Mouse (Mus musculus) megakaryocyte, adult 5-6 weeks (primary cell): Measurements from ENCODE around the gene Emcn. TPM values are rescaled to one million over a fixed set of nuclear protein-coding genes. Genes with fewer than 3 reads are reported as not detected.

Experiments used
- ATAC-seq: 2 replicates; pipeline ENCODE4 v1.8.0; 2016; ENCODE audit warnings: mild to moderate bottlenecking, inconsistent platforms; ENCODE audit not compliant: poor library complexity, severe bottlenecking
- total RNA-seq, 2 experiments: library from RNA; stranded (forward) in 1 of 2; stranded (reverse) in 1 of 2; fragments of 153-499, 151-499 nt in 1 of 2; fragments of 221-1000, 200-1000 nt in 1 of 2; gene quantifications; 2 replicates each; pipeline versions ENCODE4 v1.2.3 to v1.2.4; 2015 to 2017

The Emcn gene
- total RNA-seq (2015) (not detected in 2 replicates), total RNA-seq (2017) (not detected in 2 replicates)

DNA sequence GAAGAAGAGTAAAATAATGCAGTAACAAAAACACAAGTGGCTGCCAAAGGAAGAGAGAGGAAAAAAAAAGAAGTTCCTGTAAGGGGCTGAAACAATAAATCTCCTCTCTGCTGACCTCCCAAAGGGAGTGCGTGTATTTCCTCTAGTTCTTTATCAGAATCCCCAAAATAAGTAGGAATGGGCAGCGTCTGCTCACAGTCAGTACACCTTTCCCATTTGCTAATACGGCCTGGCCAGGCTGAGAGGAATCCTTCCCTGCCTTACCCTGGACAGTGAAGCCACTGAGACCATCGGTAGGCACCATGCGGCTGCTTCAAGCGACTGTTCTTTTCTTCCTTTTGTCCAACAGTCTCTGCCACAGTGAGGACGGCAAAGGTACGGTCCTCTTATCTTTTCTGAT lies at the start of gene Emcn:
Gene Emcn, plus strand, starts transcription at position 130 of the 400 bp plus-strand sequence.
- ATAC-seq: 0 out of 2 replicates have a peak, but pooled peaks have one; percentile 21

DNA sequence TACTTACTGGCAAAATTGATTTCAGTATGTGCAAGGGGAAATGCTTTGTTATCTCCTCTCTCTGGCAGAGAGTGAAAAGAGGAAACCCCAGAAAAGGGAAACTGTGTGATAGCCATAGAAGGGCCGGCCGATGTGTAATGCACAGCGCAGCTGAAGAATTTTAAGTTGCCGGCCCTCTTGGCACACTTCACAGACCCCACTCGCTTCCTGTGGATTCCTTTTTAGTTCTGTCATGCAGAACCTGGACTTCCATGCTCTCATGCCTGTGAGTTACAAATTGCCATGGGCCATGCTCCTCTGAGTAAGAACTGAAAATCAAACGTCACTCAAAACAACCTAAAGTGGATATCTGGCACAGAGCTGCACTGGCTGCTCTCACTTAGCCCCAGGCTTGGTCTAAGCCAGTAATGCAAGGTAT lies 47.7 kb upstream of the Emcn start:
- ATAC-seq: peak; percentile 83

DNA sequence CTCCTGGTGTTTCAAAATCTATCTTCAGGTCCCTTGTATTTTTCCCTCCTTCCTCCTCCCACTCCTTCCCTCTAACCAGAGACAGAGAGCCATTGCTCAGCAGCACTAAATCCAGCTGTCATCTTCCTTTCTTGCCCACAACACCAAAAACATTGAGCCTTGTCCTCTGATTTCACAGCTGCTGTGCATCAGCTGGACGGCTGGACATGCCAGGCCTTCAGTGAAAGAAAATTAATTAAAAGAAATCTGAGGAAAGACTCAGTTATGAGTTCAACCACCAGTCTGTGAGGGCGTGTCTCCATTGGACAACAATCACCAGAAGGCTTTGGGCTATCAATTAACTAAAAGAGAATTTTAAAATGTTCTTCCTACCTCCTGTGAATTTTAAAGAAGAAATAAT lies 42.6 kb upstream of the Emcn start:
- no peak for ATAC-seq

DNA sequence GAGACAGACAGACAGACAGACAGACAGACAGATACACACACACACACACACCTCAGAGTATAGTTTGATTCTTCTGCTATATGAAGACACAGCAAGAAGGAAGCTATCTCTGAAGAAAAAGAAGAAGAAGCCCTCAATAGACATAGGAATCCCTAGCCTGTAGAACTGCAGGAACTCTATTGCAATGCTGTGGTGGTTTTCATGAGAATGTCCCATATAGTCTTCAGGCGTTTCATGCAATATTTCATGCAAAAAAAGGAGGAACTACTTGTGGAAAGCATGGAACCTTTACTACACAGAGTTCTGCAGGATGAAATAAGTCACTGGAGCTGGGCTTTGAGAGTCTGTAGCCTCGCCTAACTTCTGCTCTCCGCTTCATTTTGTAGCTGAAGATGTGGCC lies 40.7 kb upstream of the Emcn start:
- ATAC-seq: peak; percentile 48

DNA sequence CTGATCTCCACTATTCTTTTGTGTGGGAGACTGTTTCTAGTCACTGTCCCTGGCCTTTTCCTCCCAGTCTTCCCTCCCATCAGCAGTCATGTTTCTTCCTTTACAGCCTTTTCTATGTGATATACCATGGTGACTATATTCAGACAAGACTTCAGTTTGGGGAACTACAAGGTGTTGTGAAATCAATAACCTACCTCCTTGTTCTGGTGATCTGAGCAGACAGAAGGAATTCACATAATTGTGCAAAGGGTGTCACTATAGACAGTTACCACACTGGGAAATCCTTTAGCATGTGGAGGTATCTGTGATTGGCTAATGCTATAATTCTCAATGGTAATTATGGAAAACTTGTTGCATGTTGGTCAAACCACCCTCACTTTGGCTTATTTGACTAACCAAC lies 39.7 kb upstream of the Emcn start:
- ATAC-seq: peak; percentile 57

DNA sequence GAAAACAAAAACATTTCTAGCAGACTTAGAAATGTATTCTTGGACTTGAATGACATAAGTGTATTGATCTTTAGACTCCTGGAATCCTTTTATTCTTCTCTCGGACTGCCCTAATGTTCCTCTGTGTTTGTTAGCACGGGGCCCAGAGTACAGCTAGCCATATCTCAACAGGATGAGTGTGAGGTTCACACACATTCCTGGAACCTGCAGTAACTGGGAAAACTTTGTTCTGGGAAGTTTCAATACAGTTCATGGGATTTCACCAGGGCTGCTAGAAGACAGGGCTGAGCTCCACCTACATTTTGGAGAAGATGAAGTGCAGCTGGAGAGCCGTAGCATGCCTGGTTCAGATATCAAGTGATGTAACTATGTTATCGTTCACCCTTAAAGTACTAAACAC lies 38.1 kb upstream of the Emcn start:
- no peak for ATAC-seq

DNA sequence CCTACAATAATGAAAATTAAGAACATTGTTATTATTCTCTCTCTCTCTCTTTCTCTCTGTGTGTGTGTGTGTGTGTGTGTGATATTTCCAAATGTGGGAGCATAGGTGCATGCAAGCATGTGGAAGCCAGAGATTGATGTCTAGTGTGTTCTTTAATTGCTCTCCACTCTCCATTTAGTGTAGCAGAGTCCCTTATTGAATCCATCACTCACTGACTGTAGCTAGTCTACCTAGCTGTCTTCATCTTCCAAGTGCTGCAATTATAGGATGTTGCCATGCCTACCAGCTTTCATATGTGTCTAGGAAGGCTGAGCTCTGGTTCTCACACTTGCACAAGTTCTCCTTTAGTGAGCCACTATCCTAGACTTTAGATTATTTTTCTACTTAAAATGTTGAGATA lies 30.9 kb upstream of the Emcn start:
- no peak for ATAC-seq

DNA sequence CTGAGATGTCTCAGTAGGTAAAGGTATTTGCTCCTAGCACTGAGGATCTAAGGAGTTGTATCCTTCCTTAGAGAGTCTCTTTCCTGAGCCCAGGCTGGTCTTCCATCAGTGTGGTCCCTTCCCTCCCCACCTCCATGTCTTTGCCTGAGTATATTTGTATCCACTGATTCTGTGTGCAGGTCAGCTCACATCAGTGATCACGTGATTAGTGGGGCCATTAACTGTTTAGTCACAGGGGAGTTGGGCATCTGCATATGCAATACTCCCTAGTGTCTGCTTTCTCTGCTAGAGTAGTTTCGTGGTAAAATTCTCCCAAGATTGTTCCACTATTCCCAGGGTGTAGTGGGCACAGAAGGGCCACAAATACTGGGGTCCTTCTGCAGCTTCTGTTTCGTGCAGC lies 28.3 kb upstream of the Emcn start:
- ATAC-seq: no peak

DNA sequence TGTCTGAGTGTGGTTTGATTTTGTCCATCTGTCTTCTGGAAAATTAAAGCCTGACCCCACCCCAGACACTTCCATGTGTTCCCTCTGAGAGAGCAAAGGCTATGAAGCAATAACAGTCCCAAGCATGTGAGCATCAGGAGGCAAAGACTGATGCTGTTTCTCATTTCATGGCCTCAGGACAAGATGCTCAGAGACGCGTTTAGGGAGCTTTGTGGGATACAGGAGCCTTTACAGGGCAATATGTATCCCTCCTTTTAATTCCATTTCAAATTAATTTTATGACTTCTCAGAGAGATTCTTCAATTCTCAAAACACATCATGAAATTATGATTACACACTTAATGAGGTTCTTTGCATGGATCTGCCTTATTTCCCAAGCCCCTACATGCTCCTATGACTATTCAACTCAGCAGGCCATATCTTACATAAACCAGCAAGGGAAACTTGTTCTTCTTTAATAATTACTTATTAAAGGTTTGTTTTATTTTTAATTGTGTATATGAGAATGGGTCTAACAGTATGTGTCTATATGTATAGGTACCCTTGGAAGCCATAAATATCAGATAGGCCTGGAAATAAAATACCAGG lies 27.0 kb upstream of the Emcn start:
- no peak for ATAC-seq

DNA sequence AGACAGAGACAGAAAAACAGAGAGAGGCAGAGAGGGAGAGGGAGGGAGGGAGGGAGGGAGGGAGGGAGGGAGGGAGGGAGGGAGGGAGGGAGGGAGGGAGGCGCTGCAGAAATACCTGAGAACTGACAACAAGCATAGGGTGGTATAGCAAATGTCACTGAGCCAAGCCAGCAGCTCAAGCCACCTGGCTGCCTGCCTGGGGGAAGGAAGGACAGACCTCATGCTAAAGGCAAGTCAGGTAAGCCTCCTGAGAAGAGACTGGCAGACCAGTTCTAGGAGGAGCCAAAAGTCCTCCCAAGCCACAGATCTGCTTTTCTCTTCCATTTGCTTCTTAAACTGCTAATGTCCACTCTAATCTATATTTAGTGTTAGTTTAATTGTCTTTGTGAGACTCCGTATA lies 22.5 kb upstream of the Emcn start:
- ATAC-seq: no peak

DNA sequence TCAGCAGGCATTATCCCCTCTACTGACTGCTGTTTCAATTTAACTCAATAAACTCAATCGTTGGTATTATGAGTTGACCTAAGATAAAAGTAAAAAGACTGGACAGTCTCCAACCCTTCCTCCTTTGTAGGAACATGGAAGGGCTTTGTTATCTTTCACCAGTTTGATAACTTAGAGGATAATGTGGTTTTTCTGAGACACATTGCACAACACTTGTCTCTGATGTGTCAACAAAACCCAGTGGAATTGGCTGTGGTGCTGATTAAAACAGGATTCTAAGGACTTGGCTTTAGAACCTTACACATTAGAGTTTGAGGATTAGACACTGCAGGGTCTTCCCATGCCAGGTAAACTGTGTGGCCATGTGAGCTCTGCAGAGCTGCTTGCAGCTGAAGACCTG lies 20.9 kb upstream of the Emcn start:
- no peak for ATAC-seq

DNA sequence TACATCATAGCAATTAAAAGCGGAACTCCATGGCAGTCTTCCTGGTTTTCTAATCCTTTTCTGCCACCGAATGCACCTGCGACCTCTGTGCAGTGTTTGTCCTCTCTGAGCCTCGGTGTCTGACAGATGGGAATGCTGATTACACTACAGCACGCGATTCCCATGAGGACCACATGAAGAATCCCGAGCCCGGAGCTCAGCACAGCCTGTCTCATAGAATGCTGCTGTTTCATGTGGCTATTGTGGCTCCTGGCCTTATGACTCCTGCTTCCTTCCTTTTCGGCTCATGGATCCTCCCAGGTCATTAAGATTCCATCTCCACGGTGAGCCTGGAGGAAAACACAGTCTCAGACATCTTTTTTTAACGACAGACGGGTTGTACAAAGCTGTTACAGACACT lies 18.6 kb upstream of the Emcn start:
- ATAC-seq: no peak

DNA sequence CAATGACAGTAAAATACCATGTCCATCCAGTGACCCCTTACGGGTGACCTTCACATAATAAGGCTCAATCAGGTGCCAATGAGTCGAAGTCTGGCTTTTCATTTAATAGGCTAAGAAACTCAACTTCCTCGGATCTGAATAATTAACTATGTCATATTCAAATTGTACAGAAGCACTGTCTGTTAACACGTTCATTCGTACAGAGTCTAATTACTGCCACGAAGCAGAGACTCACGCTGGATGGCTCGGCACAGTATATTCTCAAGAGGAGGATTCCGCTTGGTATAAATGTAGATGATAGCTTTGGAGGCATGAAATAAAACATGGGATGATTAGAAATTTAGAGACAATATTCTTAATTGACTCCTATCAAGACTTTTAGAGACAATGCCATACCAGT lies 11.0 kb upstream of the Emcn start:
- ATAC-seq: no peak

DNA sequence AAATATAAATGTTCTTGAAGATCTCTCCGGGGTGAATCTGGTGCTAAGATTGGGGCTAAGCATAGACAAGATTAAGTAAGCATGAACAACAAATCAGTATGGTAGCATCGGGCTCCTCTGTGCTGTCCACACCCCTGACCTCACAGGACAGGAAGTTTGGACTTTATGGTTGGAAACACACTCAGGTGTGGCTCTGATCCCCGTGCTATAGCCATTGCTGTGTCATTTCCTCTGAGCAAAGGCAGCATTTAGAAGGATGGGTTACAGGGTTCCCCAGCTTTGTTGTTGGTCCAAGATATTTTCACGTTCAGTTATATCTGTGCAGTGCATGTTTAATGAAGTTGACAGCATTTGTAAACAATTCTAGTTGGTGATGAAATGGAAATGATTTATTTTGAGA lies 9.9 kb upstream of the Emcn start:
- ATAC-seq: no peak

DNA sequence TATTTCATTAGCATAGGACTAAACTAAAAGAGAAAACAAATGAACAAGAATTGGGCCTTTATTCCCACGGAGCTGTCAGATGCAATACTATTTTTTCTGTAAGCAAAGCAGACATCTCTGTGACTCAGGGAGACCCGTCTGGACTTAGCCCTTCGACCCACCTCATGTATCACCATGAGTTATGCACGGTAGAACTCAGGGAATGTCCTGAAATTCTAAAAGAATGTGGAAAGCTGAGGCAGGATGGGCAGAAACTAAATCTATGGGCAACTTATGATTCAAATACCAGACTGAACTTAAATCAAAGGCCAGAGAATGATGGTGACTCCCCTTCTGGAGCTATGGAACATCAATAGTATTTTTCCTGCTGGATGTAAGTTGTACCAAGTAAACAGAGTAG lies 8.3 kb upstream of the Emcn start:
- ATAC-seq: no peak

DNA sequence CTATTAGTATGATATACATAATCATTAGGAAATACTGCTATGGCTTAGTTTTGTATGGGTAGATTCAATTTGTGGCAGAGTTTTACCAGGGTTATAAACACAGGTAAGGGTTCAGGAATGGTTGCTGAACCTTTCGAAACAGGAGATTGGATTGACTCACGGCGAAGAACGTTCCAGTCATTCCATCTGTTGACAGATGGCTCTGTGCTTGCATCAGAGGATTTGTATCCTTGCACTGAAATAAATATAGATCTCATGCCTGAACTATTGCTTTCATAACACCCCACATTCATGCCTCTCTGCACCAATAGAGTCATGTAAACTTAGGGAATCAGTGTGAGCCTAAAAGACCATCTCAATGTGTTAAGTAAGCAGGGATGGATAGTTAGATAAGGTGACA lies 4.9 kb upstream of the Emcn start:
- no peak for ATAC-seq

DNA sequence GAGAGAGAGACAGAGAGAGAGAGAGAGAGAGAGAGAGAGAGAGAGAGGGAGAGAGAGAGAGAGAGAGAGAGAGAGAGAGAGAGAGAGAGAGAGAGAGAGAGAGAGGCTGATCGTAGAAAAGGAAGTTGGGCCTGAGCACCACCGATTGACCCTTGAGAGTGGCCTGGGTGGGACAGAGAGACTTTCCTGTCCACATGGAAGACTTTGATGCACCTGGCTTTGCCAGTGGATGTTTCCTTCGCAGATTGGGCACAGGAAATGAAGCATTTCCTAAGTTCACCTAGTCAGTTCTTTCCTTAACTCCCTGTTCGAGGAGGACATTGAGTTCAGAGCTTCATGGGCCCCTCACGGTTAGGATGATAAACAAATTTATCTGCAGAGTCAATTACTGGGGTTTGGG lies 2.6 kb downstream of the Emcn start:
- no peak for ATAC-seq

DNA sequence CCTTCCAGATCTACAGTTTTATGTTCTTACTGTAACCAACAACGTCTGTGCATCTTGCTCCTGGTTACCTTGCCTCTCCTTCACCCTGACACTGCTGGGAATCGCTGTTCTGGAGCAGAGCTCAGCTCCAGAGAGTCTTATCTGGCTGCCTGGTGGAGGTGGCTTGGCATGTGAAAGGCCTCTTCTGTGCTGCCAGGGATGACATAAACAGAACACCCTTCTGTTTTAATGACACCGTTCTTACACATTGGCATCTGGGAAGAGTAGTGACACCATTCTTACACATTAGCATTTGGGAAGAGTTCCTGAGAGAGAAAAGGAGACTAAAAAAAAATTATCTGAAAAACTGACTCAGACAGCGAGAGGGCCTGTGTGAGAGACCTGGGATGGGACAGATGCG lies 11.0 kb downstream of the Emcn start:
- ATAC-seq: no peak

DNA sequence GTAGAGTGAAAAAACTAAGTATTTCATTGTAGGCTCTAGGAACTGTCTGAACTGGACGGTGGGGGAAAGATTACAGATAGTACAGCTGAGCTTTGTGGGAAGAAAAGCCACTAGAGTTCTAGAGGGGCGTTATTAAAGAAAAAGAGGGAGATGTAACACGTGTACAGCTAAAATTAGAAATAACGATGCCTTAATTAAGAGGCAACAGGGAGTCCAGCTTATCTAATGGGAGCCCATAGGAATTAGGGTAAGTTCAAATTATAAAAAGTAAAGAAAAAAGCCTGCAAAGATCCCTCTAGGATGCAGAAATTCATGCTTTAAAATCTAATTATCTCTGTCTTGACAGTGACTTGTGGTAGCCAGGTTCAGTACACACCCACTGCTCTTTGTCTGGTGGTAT lies 15.8 kb downstream of the Emcn start:
- ATAC-seq: no peak

DNA sequence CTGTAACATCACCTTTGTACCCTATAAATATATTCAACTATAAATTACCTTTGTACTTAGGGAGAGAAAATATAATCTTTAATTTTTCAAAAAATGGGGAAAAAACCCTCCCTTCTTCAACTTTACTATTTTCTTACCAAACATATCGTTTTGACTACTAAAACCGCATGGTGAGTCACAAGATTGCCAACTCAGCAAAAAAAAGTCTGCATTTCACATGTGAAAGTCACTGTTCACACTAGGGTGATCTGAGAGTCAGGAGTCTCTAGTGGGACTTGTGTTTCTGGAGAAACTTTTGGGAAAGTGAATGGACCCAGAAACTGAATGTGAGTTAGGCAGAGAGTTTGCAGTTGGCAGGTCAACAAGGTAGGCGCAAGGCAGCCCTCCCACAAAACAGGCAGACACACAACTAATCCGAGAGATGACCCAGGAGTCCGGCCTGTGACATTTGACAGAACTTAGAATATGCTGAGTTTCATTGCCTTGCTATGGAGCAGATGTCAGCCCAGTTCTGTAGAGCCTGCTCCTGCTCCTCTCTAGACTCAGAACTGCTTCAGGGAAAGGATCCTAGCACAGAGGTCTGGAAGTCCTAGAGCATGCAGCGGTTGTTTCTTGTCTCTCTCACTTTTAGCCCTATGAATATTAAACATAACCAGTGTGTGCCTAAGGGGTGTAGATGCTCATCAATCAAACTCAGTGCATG lies 26.4 kb downstream of the Emcn start:
- ATAC-seq: no peak

DNA sequence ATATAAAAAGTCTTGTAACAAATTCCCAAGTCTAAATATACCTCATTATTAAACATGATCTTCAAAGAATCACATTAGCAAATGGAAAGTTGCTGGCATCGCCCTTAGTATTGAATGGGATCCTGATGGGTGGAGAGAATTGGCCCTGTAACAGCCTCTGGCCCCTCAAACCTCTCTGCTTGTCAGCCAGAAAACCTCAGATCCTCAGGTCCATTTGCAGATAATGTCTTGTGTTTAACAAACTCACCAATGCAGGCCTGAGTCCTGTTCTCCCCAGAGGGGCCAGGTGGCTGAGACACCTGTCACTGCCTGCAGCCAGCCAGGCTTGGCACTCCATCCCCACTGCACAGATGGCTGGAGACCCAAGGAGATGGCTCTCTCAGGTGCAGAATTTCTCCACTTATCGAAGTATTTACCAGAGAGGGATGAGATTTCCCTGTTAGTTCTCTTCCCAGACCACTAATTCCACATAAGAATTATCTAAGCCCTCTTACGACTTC lies 27.0 kb downstream of the Emcn start:
- no peak for ATAC-seq

DNA sequence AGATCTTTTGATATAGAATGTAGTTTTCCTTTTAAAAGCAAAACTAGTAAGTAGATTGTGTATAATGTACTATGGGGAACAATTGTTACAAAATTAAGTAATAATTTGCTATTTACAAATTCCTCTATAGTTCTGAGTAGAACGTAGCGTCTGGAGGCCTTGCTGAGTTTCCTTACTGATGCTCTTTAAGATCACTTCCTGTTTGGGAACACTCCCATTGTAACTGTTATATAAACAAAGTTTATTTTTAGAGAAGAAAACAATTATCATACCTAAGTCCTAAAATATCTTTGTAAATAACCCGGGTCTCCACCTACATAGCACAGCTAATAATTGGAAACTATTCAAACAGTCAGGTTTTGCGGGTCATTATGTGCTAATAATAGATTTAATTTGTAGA lies 32.0 kb downstream of the Emcn start:
- no peak for ATAC-seq

DNA sequence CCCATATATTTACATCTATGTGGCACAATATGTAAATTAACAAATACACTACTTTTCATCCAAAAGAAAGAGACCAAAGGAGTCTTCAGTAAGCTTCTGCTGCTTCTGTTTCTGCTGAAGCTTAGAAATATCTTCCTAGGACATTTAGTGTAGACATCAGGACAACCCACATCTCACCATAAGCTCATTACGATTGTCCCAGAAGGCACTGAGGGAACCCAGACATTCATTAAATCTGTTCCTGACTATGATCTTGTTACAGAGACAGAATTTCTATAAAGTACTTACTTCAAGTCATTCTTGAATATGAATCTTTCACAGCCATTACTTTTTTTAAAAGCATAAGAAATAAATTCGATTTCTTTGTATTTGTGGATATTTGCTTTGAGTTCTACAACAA lies 41.4 kb downstream of the Emcn start:
- ATAC-seq: no peak
